Mouse (Mus musculus) heart, embryonic 10.5 days (tissue): Measurements from ENCODE around the gene Gm10217. TPM values are rescaled to one million over a fixed set of nuclear protein-coding genes. Genes with fewer than 3 reads are reported as not detected.

Source experiments
- DNase-seq: peaks from one replicate; pipeline ENCODE4 v3.0.0-alpha.2; 2017; ENCODE audit warnings: low spot score
- H3K27ac ChIP-seq: fragments of 300-500 bp; sonication (generic); 2 replicates; pipeline ENCODE4 v1.5.1; 2016; ENCODE audit warnings: mild to moderate bottlenecking
- H3K27me3 ChIP-seq: fragments of 300-500 bp; sonication (generic); 2 replicates; pipeline ENCODE4 v1.6.1; 2016; ENCODE audit warnings: mild to moderate bottlenecking; ENCODE audit not compliant: poor library complexity, insufficient read depth, severe bottlenecking
- H3K36me3 ChIP-seq: fragments of 300-500 bp; sonication (generic); 2 replicates; pipeline ENCODE4 v1.6.1; 2016; ENCODE audit warnings: mild to moderate bottlenecking, moderate library complexity
- H3K4me1 ChIP-seq: fragments of 300-500 bp; sonication (generic); 2 replicates; pipeline ENCODE4 v1.6.1; 2016; ENCODE audit warnings: mild to moderate bottlenecking
- H3K4me3 ChIP-seq: fragments of 300-500 bp; sonication (generic); 2 replicates; pipeline ENCODE4 v1.5.1; 2016; ENCODE audit warnings: mild to moderate bottlenecking, moderate library complexity
- H3K9me3 ChIP-seq: fragments of 300-500 bp; sonication (generic); 2 replicates; pipeline ENCODE4 v1.6.1; 2016; ENCODE audit warnings: mild to moderate bottlenecking, moderate library complexity
- WGBS: fragments of 180-500 bp; shearing (Covaris S2); methylation state at CpG from one replicate; pipeline ENCODE4 v1.1.7; 2016; 5-methylcytosine and 5-hydroxymethylcytosine counted together
- polyA plus RNA-seq: library from polyadenylated mRNA; unstranded; fragments of >200 nt; fragmentation: Nextera tagmentation; extraction: Ambion mirVana; gene quantifications from 2 replicates; pipeline ENCODE4 v1.2.1, GENCODE M21; 2016

Gm10217 gene
- not detected in 2 replicates for polyA plus RNA-seq

DNA sequence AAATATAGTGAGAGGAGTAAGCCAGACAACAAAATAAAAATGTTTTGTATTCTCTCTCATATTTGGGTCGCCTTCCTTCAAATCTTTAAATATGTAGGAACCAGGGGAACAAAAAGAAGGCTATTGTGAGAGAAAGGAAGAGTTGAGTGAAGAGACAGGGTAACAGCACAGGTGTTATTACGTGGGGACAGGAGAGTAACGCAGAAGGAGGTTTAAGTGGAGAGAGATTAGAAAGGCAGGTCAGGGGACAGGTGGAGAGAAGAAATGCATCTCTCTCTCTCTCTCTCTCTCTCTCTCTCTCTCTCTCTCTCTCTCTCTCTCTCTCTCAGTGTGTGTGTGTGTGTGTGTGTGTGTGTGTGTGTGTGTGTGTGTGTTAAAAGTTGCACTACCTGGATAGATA lies at the start of gene Gm10217:
Gene Gm10217, plus strand, starts transcription at position 301 of the 400 bp plus-strand sequence.
- no peak for DNase-seq
- H3K4me3 ChIP-seq, result no peak within 1 kb of the TSS
- no peak within 1 kb of the TSS for H3K27ac ChIP-seq
- peaks cover 6% of the 10 kb centered on the region for H3K4me1 ChIP-seq
- no peaks in the 10 kb centered on the region for H3K27me3 ChIP-seq
- H3K36me3 ChIP-seq, result no peaks in the 10 kb centered on the region
- 79% methylated on average over 3 of the region's 3 CpGs for WGBS
- H3K9me3 ChIP-seq, result no peaks in the 10 kb centered on the region

DNA sequence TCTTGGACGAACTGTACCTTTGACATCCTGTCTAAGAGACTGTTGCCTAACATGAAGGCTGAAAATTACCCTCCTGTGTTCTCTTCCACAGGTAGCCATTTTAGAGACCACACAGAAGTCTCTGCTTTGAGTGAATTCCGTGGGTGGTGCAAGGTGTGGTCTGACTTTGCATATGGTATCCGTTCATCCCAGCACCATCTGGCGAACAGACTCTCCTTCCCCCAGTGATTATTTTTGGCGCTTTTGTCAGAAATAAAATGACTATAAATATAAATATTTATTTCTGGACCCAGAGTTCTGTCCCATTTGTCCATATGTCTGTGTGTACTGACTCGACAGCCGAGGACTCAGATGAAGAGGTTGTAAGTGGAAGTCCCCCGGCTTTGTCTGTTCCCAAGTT lies 39.3 kb upstream of the Gm10217 start:
- Histone ChIP-seq H3K27ac (no peak overlapping the region), H3K4me1 (no peaks in the 10 kb centered on the region), H3K36me3 (no peaks in the 10 kb centered on the region), H3K9me3 (no peaks in the 10 kb centered on the region), H3K27me3 (no peaks in the 10 kb centered on the region), H3K4me3 (no peak overlapping the region)
- DNase-seq, result no peak
- 80% methylated on average over 8 of the region's 8 CpGs for WGBS

DNA sequence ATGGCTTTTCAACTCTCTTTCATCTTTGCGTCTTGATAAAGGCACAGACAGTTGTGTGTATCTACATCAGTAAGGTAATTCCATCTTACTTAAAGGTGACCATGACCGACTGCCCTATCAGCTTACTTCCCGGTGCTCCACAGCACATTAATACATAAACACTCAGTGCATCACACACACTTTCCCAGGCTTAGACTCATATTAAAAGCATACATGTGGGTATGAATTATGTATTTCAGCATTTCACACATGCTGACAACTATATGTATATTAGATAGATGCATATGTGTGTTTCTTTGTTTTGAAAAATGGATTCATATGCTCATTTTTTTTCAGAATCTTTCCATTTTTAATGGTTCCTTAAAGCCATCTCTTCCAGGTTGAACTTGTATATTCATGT lies 23.8 kb upstream of the Gm10217 start:
- no peaks in the 10 kb centered on the region for H3K36me3 ChIP-seq
- H3K4me1 ChIP-seq, result no peaks in the 10 kb centered on the region
- 88% methylated on average over 3 of the region's 3 CpGs for WGBS
- H3K4me3 ChIP-seq, result no peak overlapping the region
- H3K9me3 ChIP-seq, result no peaks in the 10 kb centered on the region
- H3K27me3 ChIP-seq, result no peaks in the 10 kb centered on the region
- no peak overlapping the region for H3K27ac ChIP-seq
- DNase-seq, result no peak

DNA sequence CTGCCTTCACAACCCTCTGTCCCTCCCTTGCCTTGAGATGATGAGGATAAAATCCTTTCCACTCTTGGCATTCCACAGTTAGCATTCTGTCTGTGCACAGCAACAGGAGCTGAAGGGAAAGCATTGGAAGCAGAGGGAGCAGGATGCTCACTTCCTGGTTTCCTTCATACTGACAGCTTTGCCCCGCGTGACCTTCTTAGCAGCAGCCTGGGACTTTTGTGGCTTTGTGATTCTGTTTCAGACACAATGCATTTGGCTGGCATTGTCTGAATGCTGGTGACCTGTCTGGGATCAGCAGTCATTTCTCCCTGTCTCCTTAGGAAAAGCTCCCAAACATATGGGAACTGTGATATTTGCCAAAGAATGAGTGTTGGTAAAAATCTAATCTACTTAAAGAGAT lies 4.8 kb upstream of the Gm10217 start:
- no peaks in the 10 kb centered on the region for H3K27me3 ChIP-seq
- H3K36me3 ChIP-seq, result no peaks in the 10 kb centered on the region
- no peak overlapping the region for H3K4me3 ChIP-seq
- H3K4me1 ChIP-seq, result peaks cover 9% of the 10 kb centered on the region
- no peaks in the 10 kb centered on the region for H3K9me3 ChIP-seq
- WGBS, result 26% methylated on average over 2 of the region's 2 CpGs
- no peak overlapping the region for H3K27ac ChIP-seq
- DNase-seq, result peak; percentile 76

DNA sequence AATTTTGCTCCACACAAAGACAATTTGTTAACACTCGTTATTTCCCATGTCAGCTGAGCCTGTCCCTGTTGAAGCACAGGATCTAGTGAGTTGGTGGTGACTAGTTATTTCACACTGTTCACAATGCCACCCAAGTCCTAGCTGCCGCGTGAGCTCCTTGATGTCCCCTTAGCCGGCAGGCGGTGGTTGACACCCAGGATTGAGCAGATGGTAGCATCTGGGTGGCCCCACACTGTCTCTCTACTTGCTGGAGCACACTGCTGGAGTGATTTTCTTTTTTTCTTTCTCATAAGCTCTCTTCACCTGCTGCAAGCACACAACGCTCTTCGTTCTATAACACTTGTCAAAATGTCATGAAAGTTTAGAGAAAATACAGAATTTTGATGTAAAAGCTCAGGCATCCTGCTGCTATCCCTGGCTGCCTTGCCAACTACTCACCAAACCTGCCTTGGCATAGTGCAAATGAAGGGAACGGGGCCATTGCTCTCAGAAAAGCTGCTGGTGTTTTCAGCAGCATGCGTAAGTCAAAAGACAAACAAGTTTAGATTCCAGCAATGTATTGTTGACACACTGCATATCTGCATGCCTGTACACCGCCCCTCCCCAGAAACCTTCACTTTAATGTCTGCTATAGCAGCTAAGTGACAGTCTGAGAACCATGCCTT lies 3.4 kb upstream of the Gm10217 start:
- H3K36me3 ChIP-seq, result no peaks in the 10 kb centered on the region
- H3K9me3 ChIP-seq, result no peaks in the 10 kb centered on the region
- no peaks in the 10 kb centered on the region for H3K27me3 ChIP-seq
- peaks cover 9% of the 10 kb centered on the region for H3K4me1 ChIP-seq
- DNase-seq, result no peak
- WGBS, result 76% methylated on average over 10 of the region's 10 CpGs
- H3K4me3 ChIP-seq, result no peak overlapping the region
- no peak overlapping the region for H3K27ac ChIP-seq

DNA sequence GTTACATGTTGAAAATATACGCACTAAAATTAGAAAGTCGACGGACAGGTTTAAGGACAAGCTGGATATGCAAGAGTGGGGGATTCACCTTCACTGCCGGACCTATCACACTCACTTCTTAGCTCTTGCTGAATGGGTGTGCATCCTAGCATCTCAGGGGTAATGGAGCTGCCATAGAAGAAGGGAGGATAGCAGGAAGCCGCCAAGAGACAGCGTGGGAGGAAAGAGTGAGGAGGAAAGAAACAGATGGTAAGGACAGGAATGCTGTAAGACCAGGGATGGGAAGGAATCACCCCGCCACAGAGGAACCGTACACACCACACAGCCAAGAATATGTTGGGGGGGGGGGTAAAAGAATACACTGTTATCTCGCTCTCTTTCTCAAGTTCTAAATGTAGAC lies 1.1 kb downstream of the Gm10217 start:
- no peak for DNase-seq
- WGBS, result 80% methylated on average over 9 of the region's 9 CpGs

DNA sequence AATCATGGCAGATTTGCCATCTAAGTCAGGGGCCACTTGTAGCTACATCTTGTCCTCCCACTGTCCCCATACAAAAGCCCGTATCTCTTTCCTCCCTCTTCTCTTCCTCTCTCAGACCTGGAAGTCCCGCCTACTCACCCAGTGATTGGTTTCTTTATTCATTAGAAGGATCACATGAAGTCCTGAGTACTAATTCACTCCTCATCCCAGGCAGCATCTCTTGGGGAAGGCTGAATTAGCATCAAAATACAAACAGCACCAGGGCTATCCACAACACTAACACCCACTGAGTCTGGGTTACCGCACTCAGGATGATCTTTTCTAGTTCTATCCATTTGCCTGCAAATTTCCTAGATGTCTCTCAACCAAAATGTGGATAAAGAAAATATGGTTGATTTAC lies 4.0 kb downstream of the Gm10217 start:
- no peaks in the 10 kb centered on the region for H3K9me3 ChIP-seq
- no peak for DNase-seq
- no peaks in the 10 kb centered on the region for H3K36me3 ChIP-seq
- no peak overlapping the region for H3K27ac ChIP-seq
- no peaks in the 10 kb centered on the region for H3K27me3 ChIP-seq
- no peak overlapping the region for H3K4me3 ChIP-seq
- WGBS, result 63% methylated on average over 3 of the region's 3 CpGs
- no peaks in the 10 kb centered on the region for H3K4me1 ChIP-seq

More for the DNA sequence above, 1.1 kb downstream of the Gm10217 start:
- no peak overlapping the region for H3K4me3 ChIP-seq
- no peaks in the 10 kb centered on the region for H3K36me3 ChIP-seq
- H3K9me3 ChIP-seq, result no peaks in the 10 kb centered on the region
- H3K27me3 ChIP-seq, result no peaks in the 10 kb centered on the region
- no peak overlapping the region for H3K27ac ChIP-seq
- no peaks in the 10 kb centered on the region for H3K4me1 ChIP-seq

DNA sequence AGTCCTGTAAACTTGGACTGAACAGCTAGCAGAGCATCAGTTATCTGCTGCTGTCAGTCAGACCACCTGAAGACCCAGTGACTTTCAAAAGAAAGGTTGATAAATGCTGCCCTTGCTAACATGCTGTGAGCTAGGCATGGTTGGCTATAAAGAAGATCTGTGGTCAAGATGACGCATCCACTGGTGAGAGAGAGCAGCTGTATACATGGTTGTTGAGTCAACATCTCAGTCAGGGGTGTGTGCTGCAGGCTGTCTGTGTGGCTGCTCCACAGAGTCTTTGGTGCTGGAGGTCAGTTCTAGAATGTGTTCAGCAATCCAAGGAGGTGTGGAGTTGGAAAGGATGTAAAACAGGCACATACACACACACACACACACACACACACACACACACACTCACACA lies 12.2 kb downstream of the Gm10217 start:
- H3K27me3 ChIP-seq, result no peaks in the 10 kb centered on the region
- H3K4me3 ChIP-seq, result no peak overlapping the region
- WGBS, result 64% methylated on average over 1 of the region's 1 CpGs
- H3K36me3 ChIP-seq, result no peaks in the 10 kb centered on the region
- H3K27ac ChIP-seq, result no peak overlapping the region
- no peaks in the 10 kb centered on the region for H3K4me1 ChIP-seq
- no peaks in the 10 kb centered on the region for H3K9me3 ChIP-seq
- DNase-seq, result no peak

DNA sequence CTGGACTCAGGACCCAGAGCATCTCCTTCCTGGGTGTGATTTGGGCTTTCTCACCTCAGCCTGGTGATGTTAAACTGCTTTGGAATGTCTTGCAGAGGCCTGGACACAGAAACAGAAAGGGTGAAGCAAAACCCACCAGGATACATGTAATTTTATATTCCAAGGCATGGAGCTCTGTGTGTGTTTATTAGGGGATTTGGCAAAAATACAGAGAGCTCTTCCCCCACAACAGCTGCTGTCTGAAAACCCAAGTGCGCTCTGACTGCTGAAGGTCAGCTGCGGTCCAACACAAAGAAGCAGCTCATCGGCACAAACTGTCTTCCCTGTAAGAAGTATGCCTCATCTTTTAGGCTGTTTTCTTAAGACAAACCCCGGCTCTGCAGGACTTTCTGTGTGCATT lies 15.9 kb downstream of the Gm10217 start:
- H3K27ac ChIP-seq, result no peak overlapping the region
- 87% methylated on average over 4 of the region's 4 CpGs for WGBS
- no peak overlapping the region for H3K4me3 ChIP-seq
- no peaks in the 10 kb centered on the region for H3K27me3 ChIP-seq
- H3K36me3 ChIP-seq, result no peaks in the 10 kb centered on the region
- H3K4me1 ChIP-seq, result no peaks in the 10 kb centered on the region
- no peak for DNase-seq
- no peaks in the 10 kb centered on the region for H3K9me3 ChIP-seq

DNA sequence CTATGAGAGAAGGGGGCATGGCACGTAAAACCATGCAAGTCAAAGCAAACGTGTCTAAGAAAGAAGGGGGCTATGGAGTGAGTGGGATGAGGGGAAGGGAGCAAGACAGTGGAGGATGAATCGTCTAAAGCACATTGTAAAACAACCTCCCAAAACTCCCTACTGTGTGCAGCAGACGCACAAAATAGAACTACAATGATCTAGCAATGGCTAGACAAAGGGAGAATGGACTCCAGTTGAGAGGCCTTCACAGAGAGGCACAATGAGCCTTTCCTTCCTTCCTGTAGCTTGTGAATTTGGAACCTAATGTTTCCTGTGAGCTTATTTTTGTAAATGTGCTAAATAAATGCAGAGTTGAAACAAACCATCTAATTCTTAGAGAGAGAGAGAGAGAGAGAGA lies 22.7 kb downstream of the Gm10217 start:
- no peaks in the 10 kb centered on the region for H3K27me3 ChIP-seq
- WGBS, result 73% methylated on average over 4 of the region's 4 CpGs
- no peaks in the 10 kb centered on the region for H3K4me1 ChIP-seq
- no peak overlapping the region for H3K27ac ChIP-seq
- H3K4me3 ChIP-seq, result no peak overlapping the region
- no peaks in the 10 kb centered on the region for H3K36me3 ChIP-seq
- no peaks in the 10 kb centered on the region for H3K9me3 ChIP-seq
- no peak for DNase-seq

DNA sequence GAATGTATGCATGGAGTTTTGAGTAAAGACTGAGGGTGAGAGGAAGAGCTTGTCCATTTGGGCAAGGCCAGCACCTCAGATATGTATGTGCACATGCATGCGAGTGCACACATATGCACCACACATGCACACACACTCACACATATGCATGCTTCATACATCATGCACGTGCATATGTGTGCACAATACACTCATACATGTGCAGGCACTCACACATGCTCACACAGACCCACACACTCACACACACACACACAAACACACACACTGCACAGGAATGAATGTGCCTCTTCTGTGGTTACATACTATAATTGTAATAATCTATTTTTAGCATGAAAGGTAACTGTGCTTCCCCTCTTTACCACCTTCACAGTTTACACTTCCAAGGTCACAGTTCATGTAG lies 35.1 kb downstream of the Gm10217 start:
- 89% methylated on average over 2 of the region's 2 CpGs for WGBS
- Histone ChIP-seq H3K9me3 (no peaks in the 10 kb centered on the region), H3K4me1 (no peaks in the 10 kb centered on the region), H3K27me3 (no peaks in the 10 kb centered on the region), H3K4me3 (no peak overlapping the region), H3K36me3 (no peaks in the 10 kb centered on the region), H3K27ac (no peak overlapping the region)
- DNase-seq, result no peak

DNA sequence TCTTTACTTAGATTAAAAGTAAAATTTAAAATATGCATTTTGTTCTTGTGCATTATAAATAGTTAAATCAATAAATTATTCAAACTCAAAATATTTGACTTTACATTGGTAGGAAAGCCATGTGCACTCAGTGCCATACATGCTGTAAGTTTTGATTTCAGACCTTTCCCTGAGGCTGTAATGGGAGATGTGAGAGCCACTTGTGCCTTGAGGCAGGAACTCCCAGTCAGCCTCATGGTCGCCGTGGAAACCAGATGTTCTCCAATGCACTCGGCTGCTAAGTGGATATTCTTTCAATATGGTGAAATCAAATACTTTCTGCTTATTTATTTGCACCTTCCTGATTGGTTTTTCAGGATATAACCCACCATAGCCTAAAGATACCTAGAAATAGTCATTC lies 35.6 kb downstream of the Gm10217 start:
- no peak for DNase-seq
- WGBS, result 68% methylated on average over 3 of the region's 3 CpGs

More for the DNA sequence above, 35.6 kb downstream of the Gm10217 start:
- H3K27ac ChIP-seq, result no peak overlapping the region
- H3K4me1 ChIP-seq, result no peaks in the 10 kb centered on the region
- no peaks in the 10 kb centered on the region for H3K27me3 ChIP-seq
- no peaks in the 10 kb centered on the region for H3K9me3 ChIP-seq
- H3K4me3 ChIP-seq, result no peak overlapping the region
- no peaks in the 10 kb centered on the region for H3K36me3 ChIP-seq
